In the genomic region with DNA sequence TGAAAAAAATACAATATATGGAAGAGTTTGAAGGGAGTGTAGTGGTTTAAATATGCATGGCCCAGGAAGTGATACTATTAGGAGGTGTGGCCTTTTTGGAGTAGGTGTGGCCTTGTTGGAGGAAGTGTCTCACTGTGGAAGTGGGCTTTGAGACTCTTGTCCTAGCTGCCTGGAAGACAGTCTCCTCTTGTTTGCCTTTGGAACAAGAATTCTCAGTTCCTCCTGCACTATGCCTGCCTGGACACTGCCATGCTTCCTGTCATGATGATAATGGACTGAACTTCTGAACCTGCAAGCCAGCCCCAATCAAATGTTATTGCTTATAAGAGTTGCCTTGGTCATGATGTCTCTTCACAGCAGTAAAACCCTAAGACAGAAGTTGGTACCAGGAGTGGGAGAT, we compare ENCODE assay signal across 16 mouse cellular contexts.
"Had no signal": no experiment of that assay in that cellular context is flagged by ENCODE, and none has a peak within 500 bp of the region (broad histone marks: within the 10 kb centered on the region; RNA-seq: fewer than 3 reads in every experiment).

No protein-coding gene starts in this region.

- DNase-seq: gastrocnemius, adult 2 months; gastrocnemius, postnatal 10 days; gastrocnemius, postnatal 25 days; heart, adult 18-20 months; heart, postnatal 14 days; heart, postnatal 36 days; kidney, adult 11 months; kidney, adult 2 months; kidney, postnatal 10 days; kidney, postnatal 25 days; kidney, postnatal 4 days; layer of hippocampus, postnatal 36 days; left cerebral cortex, postnatal 4 days had no signal

- ATAC-seq: hindbrain, postnatal 0 days; intestine, embryonic 16.5 days; liver, embryonic 12.5 days had no signal
